Mouse (Mus musculus): ENCODE measurements around the gene Arl10. TPM values are rescaled to one million over a fixed set of nuclear protein-coding genes. Genes with fewer than 3 reads are reported as not detected.

The Arl10 gene
- 76.0 and 84.9 TPM in 2 replicates for polyA plus RNA-seq (2015; fragmentation: Nextera tagmentation; extraction: Ambion mirVana)

- Histone ChIP-seq H3K27me3 (peaks cover 6% of the 10 kb centered on the region; the same call in 1 of the 2 replicates), H3K27ac (peak within 1 kb of the TSS; percentile 84), H3K4me3 (replicated peaks) (peak within 1 kb of the TSS; percentile 98), H3K9me3 (no peaks in the 10 kb centered on the region), H3K36me3 (peaks cover 33% of the 10 kb centered on the region), H3K4me2 (replicated peaks) (peak within 1 kb of the TSS; percentile 96), H3K4me1 (replicated peaks) (peaks cover 36% of the 10 kb centered on the region), H3K9ac (replicated peaks) (peak within 1 kb of the TSS; percentile 97)
- peak; percentile 95 for ATAC-seq
- under 1% methylated on average over 55 of the region's 55 CpGs for WGBS
These were observed at the start of gene Arl10 for GRCm38 (mm10) chr13:54574854-54575481. Arl10 (plus strand) TSS chr13:54575015.

GRCm38 (mm10) chr13:54527140-54527539 lies 47.7 kb upstream of the Arl10 start:
- no peak overlapping the region for H3K4me3 ChIP-seq (replicated peaks)
- H3K27me3 ChIP-seq: no peaks in the 10 kb centered on the region
- no peak overlapping the region for H3K27ac ChIP-seq
- WGBS: 91% methylated on average over 6 of the region's 6 CpGs
- no peak overlapping the region for H3K9ac ChIP-seq (replicated peaks)
- no peak for ATAC-seq
- H3K36me3 ChIP-seq: peaks cover 70% of the 10 kb centered on the region
- no peak overlapping the region for H3K4me2 ChIP-seq (replicated peaks)
- no peaks in the 10 kb centered on the region for H3K4me1 ChIP-seq (replicated peaks)
- no peaks in the 10 kb centered on the region for H3K9me3 ChIP-seq

DNA sequence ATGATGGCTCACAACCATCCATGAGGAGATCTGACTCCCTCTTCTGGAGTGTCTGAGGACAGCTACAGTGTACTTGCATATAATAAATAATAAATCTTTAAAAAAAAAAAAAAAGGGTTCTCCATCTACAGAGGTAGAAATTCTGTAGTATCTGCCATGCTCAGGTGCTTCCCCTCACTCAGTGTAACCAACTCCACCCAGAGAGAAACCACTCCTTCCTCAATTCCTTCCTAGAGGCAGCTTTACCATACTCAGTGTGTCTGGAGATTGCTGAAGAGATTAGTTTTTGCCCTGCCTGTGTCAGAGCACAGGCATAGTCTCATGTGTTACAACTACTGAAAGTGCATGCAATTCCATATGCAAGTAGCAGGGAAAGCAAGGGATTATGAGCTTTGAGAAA lies 42.7 kb upstream of the Arl10 start:
- H3K9me3 ChIP-seq: no peaks in the 10 kb centered on the region
- no peak overlapping the region for H3K9ac ChIP-seq (replicated peaks)
- H3K36me3 ChIP-seq: peaks cover 71% of the 10 kb centered on the region
- H3K4me1 ChIP-seq (replicated peaks): no peaks in the 10 kb centered on the region
- no peak for ATAC-seq
- H3K4me3 ChIP-seq (replicated peaks): no peak overlapping the region
- no peak overlapping the region for H3K27ac ChIP-seq
- no peak overlapping the region for H3K4me2 ChIP-seq (replicated peaks)
- H3K27me3 ChIP-seq: no peaks in the 10 kb centered on the region

- no peaks in the 10 kb centered on the region for H3K4me1 ChIP-seq (replicated peaks)
- no peaks in the 10 kb centered on the region for H3K9me3 ChIP-seq
- H3K4me3 ChIP-seq (replicated peaks): no peak overlapping the region
- H3K4me2 ChIP-seq (replicated peaks): no peak overlapping the region
- no peak overlapping the region for H3K9ac ChIP-seq (replicated peaks)
- H3K27ac ChIP-seq: no peak overlapping the region
- H3K27me3 ChIP-seq: no peaks in the 10 kb centered on the region
- ATAC-seq: no peak
- H3K36me3 ChIP-seq: peaks cover 73% of the 10 kb centered on the region
- WGBS: 87% methylated on average over 7 of the region's 7 CpGs
These were observed 26.8 kb upstream of the Arl10 start for GRCm38 (mm10) chr13:54548036-54548435.

DNA sequence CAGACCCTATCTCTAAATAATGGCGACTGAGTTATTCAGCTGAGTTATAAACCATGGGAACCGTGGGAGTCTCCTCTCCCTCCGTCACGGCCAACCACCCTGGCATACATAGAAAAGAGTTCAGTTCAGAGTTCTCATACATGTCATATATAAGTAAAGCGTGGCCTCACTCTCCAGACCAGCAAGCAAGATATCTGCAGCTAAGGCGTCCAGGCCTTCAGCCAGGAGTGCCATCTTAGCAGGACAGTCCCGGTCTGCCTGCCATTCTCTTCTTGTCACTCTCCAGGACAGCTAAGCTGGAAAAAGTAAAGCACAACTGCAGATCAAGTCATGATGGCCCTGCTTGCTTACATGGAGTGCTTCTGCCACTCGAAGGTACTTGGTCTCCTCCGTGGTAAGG lies 18.6 kb upstream of the Arl10 start:
- Histone ChIP-seq H3K4me2 (replicated peaks) (no peak overlapping the region), H3K4me1 (replicated peaks) (no peaks in the 10 kb centered on the region), H3K27ac (no peak overlapping the region), H3K9ac (replicated peaks) (no peak overlapping the region), H3K27me3 (no peaks in the 10 kb centered on the region), H3K9me3 (no peaks in the 10 kb centered on the region), H3K36me3 (peaks cover 95% of the 10 kb centered on the region), H3K4me3 (replicated peaks) (no peak overlapping the region)
- no peak for ATAC-seq
- 90% methylated on average over 9 of the region's 9 CpGs for WGBS

GRCm38 (mm10) chr13:54556796-54557195 lies 18.0 kb upstream of the Arl10 start:
- no peak for ATAC-seq
- peaks cover 95% of the 10 kb centered on the region for H3K36me3 ChIP-seq
- 93% methylated on average over 3 of the region's 3 CpGs for WGBS

GRCm38 (mm10) chr13:54557652-54558051 lies 17.2 kb upstream of the Arl10 start:
- no peak for ATAC-seq
- Histone ChIP-seq H3K27me3 (no peaks in the 10 kb centered on the region), H3K27ac (no peak overlapping the region), H3K4me3 (replicated peaks) (no peak overlapping the region), H3K4me2 (replicated peaks) (no peak overlapping the region), H3K9me3 (no peaks in the 10 kb centered on the region), H3K9ac (replicated peaks) (no peak overlapping the region), H3K36me3 (peaks cover 95% of the 10 kb centered on the region), H3K4me1 (replicated peaks) (peaks cover 12% of the 10 kb centered on the region)
- WGBS: 100% methylated on average over 1 of the region's 1 CpGs

More at GRCm38 (mm10) chr13:54556796-54557195, 18.0 kb upstream of the Arl10 start:
- H3K4me3 ChIP-seq (replicated peaks): no peak overlapping the region
- H3K9me3 ChIP-seq: no peaks in the 10 kb centered on the region
- H3K27me3 ChIP-seq: no peaks in the 10 kb centered on the region
- H3K9ac ChIP-seq (replicated peaks): no peak overlapping the region
- H3K27ac ChIP-seq: no peak overlapping the region
- no peak overlapping the region for H3K4me2 ChIP-seq (replicated peaks)
- H3K4me1 ChIP-seq (replicated peaks): 0 out of 2 replicates have a peak, but pooled peaks cover 4% of the 10 kb centered on the region

DNA sequence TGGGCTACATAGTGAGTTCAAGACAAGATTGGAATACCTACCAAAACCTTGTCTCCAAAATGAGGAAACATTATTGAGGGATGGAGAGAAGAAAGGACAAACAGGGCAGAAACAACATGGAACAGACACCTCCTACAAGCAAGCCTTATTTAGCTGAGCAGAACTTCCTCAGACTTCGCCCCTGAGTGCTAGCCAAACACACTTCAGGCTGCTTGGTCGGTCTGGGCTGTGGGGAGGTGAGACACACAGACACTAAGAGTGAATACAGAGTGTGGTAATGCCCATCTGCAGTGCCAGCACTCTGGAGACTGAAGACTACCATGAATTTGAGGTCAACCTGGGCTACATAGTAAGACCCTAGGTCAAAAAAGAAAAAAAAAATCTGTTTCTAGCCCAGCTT lies 15.2 kb upstream of the Arl10 start:
- H3K27me3 ChIP-seq: no peaks in the 10 kb centered on the region
- H3K36me3 ChIP-seq: peaks cover 83% of the 10 kb centered on the region
- H3K9me3 ChIP-seq: no peaks in the 10 kb centered on the region
- no peak overlapping the region for H3K9ac ChIP-seq (replicated peaks)
- no peak overlapping the region for H3K27ac ChIP-seq
- no peak for ATAC-seq
- H3K4me3 ChIP-seq (replicated peaks): no peak overlapping the region
- peaks cover 28% of the 10 kb centered on the region for H3K4me1 ChIP-seq (replicated peaks)
- no peak overlapping the region for H3K4me2 ChIP-seq (replicated peaks)
- 96% methylated on average over 2 of the region's 2 CpGs for WGBS

GRCm38 (mm10) chr13:54560608-54561007 lies 14.2 kb upstream of the Arl10 start:
- H3K4me1 ChIP-seq (replicated peaks): peaks cover 30% of the 10 kb centered on the region
- H3K4me2 ChIP-seq (replicated peaks): no peak overlapping the region
- no peak for ATAC-seq
- no peak overlapping the region for H3K4me3 ChIP-seq (replicated peaks)
- H3K27me3 ChIP-seq: no peaks in the 10 kb centered on the region
- WGBS: 95% methylated on average over 7 of the region's 7 CpGs
- H3K9ac ChIP-seq (replicated peaks): no peak overlapping the region
- H3K36me3 ChIP-seq: peaks cover 75% of the 10 kb centered on the region
- H3K27ac ChIP-seq: no peak overlapping the region
- no peaks in the 10 kb centered on the region for H3K9me3 ChIP-seq

- Histone ChIP-seq H3K4me3 (replicated peaks) (no peak overlapping the region), H3K27me3 (no peaks in the 10 kb centered on the region), H3K9me3 (no peaks in the 10 kb centered on the region), H3K4me2 (replicated peaks) (no peak overlapping the region), H3K36me3 (peaks cover 56% of the 10 kb centered on the region), H3K9ac (replicated peaks) (no peak overlapping the region), H3K4me1 (replicated peaks) (peaks cover 33% of the 10 kb centered on the region), H3K27ac (no peak overlapping the region)
- WGBS: 81% methylated on average over 7 of the region's 7 CpGs
- ATAC-seq: no peak
These were observed 12.3 kb upstream of the Arl10 start for GRCm38 (mm10) chr13:54562562-54562961.

DNA sequence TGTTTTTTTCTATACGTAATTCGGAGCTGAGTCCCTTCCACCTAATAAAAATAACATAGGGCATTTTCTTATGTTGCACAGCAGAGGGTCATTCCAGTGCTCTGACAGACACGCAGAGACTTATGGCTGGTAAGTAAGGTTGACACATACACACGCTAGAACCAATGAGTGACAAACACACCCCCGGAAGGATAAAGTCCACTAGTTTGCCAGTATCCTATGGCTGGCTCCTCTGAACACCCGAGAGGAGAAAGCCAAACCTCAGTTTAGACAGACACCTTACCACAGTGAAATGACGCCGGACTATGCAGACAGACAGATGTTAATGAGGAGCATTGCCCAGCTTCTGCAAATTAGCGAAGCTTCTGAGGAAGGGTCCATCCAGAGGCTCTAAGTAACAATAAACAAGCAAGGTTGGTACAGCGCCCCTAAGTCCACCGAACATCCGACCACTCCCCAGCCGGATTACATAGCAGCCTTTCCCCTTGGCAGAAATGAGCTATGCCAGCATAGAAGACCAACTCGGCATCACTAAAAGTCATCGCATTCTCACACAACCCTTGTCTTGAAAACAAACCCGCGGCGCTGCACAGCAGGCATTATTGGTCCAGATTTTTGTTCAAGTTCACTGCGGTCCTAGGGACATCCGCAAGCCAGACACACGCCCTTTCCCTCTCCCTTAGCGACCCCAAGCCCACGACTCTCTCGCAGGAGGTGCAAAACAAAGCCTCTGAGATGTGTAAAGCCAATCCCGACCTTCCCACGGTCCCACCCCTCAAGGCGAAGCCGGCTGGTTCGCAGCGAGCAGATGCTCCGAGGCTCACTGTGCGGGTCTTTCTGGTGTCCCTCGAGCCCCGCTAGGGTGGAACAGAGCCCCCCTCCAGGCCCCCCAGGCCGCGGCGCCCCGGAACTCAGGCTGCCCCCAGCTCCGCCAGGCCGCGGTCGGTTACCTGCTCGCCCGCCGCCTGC lies 10.3 kb upstream of the Arl10 start:
- Histone ChIP-seq H3K4me1 (replicated peaks) (peaks cover 33% of the 10 kb centered on the region), H3K36me3 (peaks cover 36% of the 10 kb centered on the region), H3K9ac (replicated peaks) (peak overlapping the region; percentile 99), H3K4me3 (replicated peaks) (peak overlapping the region; percentile 98), H3K9me3 (no peaks in the 10 kb centered on the region), H3K27me3 (no peaks in the 10 kb centered on the region), H3K27ac (peak overlapping the region; percentile 91), H3K4me2 (replicated peaks) (peak overlapping the region; percentile 83)
- ATAC-seq: peak; percentile 85; the same call in 1 of the 2 replicates
- 13% methylated on average over 45 of the region's 45 CpGs for WGBS

DNA sequence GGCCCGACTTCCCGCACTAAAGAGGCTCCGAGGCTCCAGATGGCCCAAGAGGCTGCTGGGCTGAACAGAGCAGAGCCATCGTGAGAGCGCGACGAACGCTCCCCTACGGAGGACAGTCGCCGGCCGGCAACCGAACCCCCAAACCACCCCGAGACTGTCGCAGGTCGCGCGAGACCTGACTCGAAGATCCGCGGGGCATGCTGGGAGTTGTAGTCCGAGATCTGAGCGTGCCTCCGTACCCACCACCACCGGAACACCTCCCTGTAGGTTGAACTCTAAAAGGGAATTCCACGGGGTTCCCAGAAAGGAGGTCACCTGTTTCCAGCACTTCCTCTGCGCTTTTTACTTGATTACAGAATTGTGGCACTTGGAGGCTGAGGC lies 9.6 kb upstream of the Arl10 start, which contains the start of gene 4833439L19Rik:
TSS of gene 4833439L19Rik (minus strand) at position 235 of the 381 bp plus-strand sequence.
- Histone ChIP-seq H3K9me3 (no peaks in the 10 kb centered on the region), H3K4me3 (replicated peaks) (peak within 1 kb of the TSS; percentile 98), H3K36me3 (peaks cover 30% of the 10 kb centered on the region), H3K9ac (replicated peaks) (peak within 1 kb of the TSS; percentile 99), H3K27ac (peak within 1 kb of the TSS; percentile 91), H3K4me1 (replicated peaks) (peaks cover 33% of the 10 kb centered on the region), H3K27me3 (no peaks in the 10 kb centered on the region), H3K4me2 (replicated peaks) (peak within 1 kb of the TSS; percentile 83)
- peak; percentile 97 for ATAC-seq
- under 1% methylated on average over 27 of the region's 27 CpGs for WGBS

Data from midbrain, embryonic 13.5 days (tissue).